Mouse (Mus musculus) myocyte (in vitro differentiated cells): ENCODE data around the gene Cldn14. TPM values are rescaled to one million over a fixed set of nuclear protein-coding genes. Genes with fewer than 3 reads are reported as not detected.

Experiments used
- H3K27me3 ChIP-seq: one replicate; pipeline ENCODE4 v1.6.1; 2011; ENCODE audit not compliant: control insufficient read depth, insufficient read depth, insufficient read length
- H3K36me3 ChIP-seq: one replicate; pipeline ENCODE4 v1.6.1; 2011; ENCODE audit not compliant: control insufficient read depth, insufficient read depth
- H3K4me2 ChIP-seq: one replicate; pipeline ENCODE4 v1.6.1; 2011; ENCODE audit warnings: low read depth, control low read depth
- H3K4me3 ChIP-seq: one replicate; pipeline ENCODE4 v1.5.1; 2011; ENCODE audit warnings: mild to moderate bottlenecking, control low read depth, moderate library complexity
- H3K79me2 ChIP-seq: one replicate; pipeline ENCODE4 v1.6.1; 2011; ENCODE audit not compliant: control insufficient read depth, insufficient read depth
- H3ac ChIP-seq: one replicate; pipeline ENCODE4 v1.6.1; 2011; ENCODE audit not compliant: control insufficient read depth, insufficient read length
- CEBPB ChIP-seq: IDR thresholded peaks from 2 replicates; pipeline ENCODE4 v1.6.1; 2011; ENCODE audit warnings: mild to moderate bottlenecking, moderate library complexity; ENCODE audit not compliant: poor library complexity, insufficient read depth, severe bottlenecking
- E2F4 ChIP-seq: IDR thresholded peaks from one replicate; pipeline ENCODE4 v1.6.1; 2011; ENCODE audit warnings: mild to moderate bottlenecking, control low read depth, moderate library complexity; ENCODE audit not compliant: insufficient read depth
- MAX ChIP-seq: IDR thresholded peaks from one replicate; pipeline ENCODE4 v1.6.1; 2011; ENCODE audit warnings: low read depth, mild to moderate bottlenecking, control low read depth
- MYOD1 ChIP-seq, 3 experiments: IDR thresholded peaks; one replicate each; pipeline ENCODE4 v1.6.1; 2011; ENCODE audit warnings: control low read depth in 2 of 3, low read depth in 2 of 3, mild to moderate bottlenecking in 2 of 3, moderate library complexity in 1 of 3; ENCODE audit not compliant: insufficient read length in 2 of 3, control insufficient read depth in 1 of 3
- MYOG ChIP-seq, 3 experiments: IDR thresholded peaks; one replicate each; pipeline ENCODE4 v1.6.1; 2011; ENCODE audit warnings: control low read depth in 2 of 3, low read depth in 2 of 3, mild to moderate bottlenecking in 2 of 3; ENCODE audit not compliant: insufficient read length in 2 of 3, control insufficient read depth in 1 of 3, insufficient read depth in 1 of 3
- POLR2A ChIP-seq: IDR thresholded peaks from one replicate; pipeline ENCODE4 v1.6.1; 2011; ENCODE audit warnings: low read depth, mild to moderate bottlenecking, control low read depth, moderate library complexity; ENCODE audit not compliant: insufficient read length
- POLR2AphosphoS2 ChIP-seq: IDR thresholded peaks from one replicate; pipeline ENCODE4 v1.6.1; 2011; ENCODE audit warnings: low read depth, control low read depth; ENCODE audit not compliant: insufficient read length
- REST ChIP-seq: IDR thresholded peaks from one replicate; pipeline ENCODE4 v1.6.1; 2011; ENCODE audit warnings: mild to moderate bottlenecking, control low read depth, moderate library complexity; ENCODE audit not compliant: insufficient read depth, insufficient read length
- SRF ChIP-seq: IDR thresholded peaks from one replicate; pipeline ENCODE4 v1.6.1; 2011; ENCODE audit warnings: low read depth; ENCODE audit not compliant: control insufficient read depth, insufficient read length
- TCF12 ChIP-seq: IDR thresholded peaks from one replicate; pipeline ENCODE4 v1.6.1; 2011; ENCODE audit warnings: mild to moderate bottlenecking, control low read depth; ENCODE audit not compliant: poor library complexity, insufficient read depth, severe bottlenecking
- TCF3 ChIP-seq: IDR thresholded peaks from one replicate; pipeline ENCODE4 v1.6.1; 2011; ENCODE audit warnings: low read depth, control low read depth; ENCODE audit not compliant: insufficient read length
- USF1 ChIP-seq: IDR thresholded peaks from one replicate; pipeline ENCODE4 v1.6.1; 2011; ENCODE audit warnings: low read depth, mild to moderate bottlenecking, control low read depth, moderate library complexity
- polyA plus RNA-seq: library from polyadenylated mRNA; unstranded; fragments of >200 nt; fragmentation: generic; extraction: Trizol; gene quantifications from one replicate; pipeline ENCODE4 v1.2.1, GENCODE M21; 2012; ENCODE audit warnings: missing spikeins

The Cldn14 gene
- polyA plus RNA-seq, 1 experiment, result 0.07 TPM

DNA sequence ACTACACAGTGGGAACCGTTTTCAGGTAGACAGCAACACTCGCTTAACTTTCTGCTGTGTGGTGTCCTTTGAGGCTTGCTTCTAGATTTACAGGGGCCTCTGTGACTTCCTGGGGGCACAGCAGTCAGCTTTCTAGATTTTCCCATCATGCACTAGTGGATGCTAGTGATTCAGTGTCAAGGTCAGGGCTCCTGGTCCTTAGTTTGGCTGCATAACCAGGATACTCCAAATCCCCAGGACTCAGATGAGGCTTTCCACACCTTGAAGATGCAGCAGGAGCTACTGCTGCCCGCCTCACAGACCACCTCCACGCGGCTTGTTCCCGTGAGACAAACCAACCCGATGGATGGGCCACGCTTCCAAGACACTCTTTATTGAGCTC is 90.0 kb downstream of the Cldn14 start:
- H3K4me3 ChIP-seq, result no peak overlapping the region
- H3K36me3 ChIP-seq, result no peaks in the 10 kb centered on the region
- TF ChIP-seq MYOG (IDR thresholded peaks at IDR 0.05; ENCODE audit: control insufficient read depth in 1 of 3, insufficient read depth in 1 of 3, insufficient read length in 2 of 3, low read depth in 2 of 3) (no peak), POLR2A (no peak), SRF (no peak), MAX (no peak), POLR2AphosphoS2 (no peak), MYOD1 (IDR thresholded peaks at IDR 0.05; ENCODE audit: control insufficient read depth in 1 of 3, insufficient read length in 2 of 3, low read depth in 2 of 3) (no peak), E2F4 (no peak), REST (no peak), TCF3 (no peak), TCF12 (no peak), USF1 (no peak), CEBPB (no peak)
- H3K79me2 ChIP-seq, result no peaks in the 10 kb centered on the region
- H3ac ChIP-seq, result no peak overlapping the region
- peak overlapping the region; percentile 62 for H3K4me2 ChIP-seq
- H3K27me3 ChIP-seq, result no peaks in the 10 kb centered on the region

DNA sequence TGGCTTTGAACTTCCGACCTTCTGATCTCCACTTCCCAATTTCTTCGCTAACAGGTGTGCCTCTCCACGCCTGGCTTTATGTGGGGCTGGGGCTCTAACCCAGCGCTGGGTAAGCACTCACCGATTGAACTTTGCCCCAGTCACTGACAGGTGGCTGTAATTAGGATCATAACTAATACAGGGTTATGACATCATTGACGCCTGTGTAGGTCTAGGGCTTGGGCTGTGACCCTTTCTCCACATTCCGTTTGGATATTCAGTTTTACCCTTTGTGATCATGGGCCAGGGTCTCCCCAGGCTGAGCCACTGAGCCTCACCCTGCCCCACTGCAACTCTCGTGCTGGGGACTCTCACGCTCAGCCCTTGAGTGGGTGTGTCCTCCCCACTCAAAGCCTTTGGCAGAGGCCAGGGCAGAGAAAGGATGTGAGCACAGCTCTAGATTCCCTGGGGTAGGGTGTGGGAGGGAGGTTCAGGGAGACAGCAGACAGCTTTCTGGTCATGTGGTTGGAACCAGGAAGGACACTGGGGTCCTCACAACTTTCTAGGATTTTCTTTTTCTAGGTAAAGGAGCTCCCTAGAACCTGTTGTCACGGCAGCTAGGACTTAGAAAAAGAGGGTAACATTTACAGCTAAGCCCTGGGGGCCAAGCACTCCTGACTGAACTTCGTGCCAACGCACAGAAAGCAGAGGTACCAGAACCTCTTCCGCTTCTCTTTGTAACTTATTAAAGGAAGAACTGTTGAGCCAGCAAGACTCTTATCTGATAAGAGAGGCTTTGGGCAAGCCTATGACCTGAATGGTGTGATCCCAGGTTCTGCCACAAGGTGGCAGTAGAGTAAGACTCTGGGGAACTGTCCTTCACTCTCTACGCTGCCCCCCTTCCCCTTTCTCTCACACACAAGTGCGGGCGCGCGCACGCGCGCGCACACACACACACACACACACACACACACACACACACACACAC is 90.6 kb downstream of the Cldn14 start:
- no peak overlapping the region for H3K4me3 ChIP-seq
- no peaks in the 10 kb centered on the region for H3K79me2 ChIP-seq
- no peak overlapping the region for H3ac ChIP-seq
- H3K27me3 ChIP-seq, result no peaks in the 10 kb centered on the region
- TF ChIP-seq E2F4 (no peak), USF1 (no peak), SRF (no peak), REST (no peak), TCF12 (no peak), CEBPB (no peak), MYOG (IDR thresholded peaks at IDR 0.05; ENCODE audit: control insufficient read depth in 1 of 3, insufficient read depth in 1 of 3, insufficient read length in 2 of 3, low read depth in 2 of 3) (no peak), MAX (no peak), TCF3 (no peak), POLR2AphosphoS2 (no peak), POLR2A (no peak), MYOD1 (IDR thresholded peaks at IDR 0.05; ENCODE audit: control insufficient read depth in 1 of 3, insufficient read length in 2 of 3, low read depth in 2 of 3) (no peak)
- H3K4me2 ChIP-seq, result peak overlapping the region; percentile 62
- H3K36me3 ChIP-seq, result no peaks in the 10 kb centered on the region

DNA sequence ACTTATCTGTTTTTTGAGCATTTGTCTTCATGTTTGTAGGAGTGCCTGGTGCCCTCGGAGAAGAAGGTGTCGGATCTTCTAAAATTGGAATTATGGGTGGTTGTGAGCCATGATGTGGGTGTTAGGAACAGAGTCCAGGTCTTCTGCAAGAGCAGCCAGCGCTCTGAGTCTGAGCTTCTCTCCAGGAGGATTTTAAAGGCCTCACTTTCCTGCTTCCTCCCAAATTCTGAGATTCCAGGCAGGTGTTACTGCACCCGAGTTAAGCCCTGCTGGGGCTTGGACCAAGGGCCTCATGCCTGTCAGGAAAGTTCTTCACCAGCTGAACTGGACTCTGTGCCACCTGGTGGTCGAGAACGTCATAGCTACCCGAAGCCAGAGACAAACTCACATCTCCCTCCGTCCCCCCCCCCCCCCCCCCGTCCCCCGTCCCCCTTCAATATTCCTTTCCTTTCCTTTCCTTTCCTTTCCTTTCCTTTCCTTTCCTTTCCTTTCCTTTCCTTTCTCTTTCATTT is 93.2 kb downstream of the Cldn14 start:
- Histone ChIP-seq H3K36me3 (no peaks in the 10 kb centered on the region), H3ac (no peak overlapping the region), H3K79me2 (no peaks in the 10 kb centered on the region), H3K27me3 (no peaks in the 10 kb centered on the region), H3K4me3 (no peak overlapping the region), H3K4me2 (no peak overlapping the region)
- TF ChIP-seq USF1, result no peak
- TF ChIP-seq TCF3, result no peak
- TF ChIP-seq POLR2A, result no peak
- no peak for TF ChIP-seq E2F4
- no peak for TF ChIP-seq MYOG (IDR thresholded peaks at IDR 0.05; ENCODE audit: control insufficient read depth in 1 of 3, insufficient read depth in 1 of 3, insufficient read length in 2 of 3, low read depth in 2 of 3)
- TF ChIP-seq POLR2AphosphoS2, result no peak
- no peak for TF ChIP-seq CEBPB
- TF ChIP-seq MYOD1 (IDR thresholded peaks at IDR 0.05; ENCODE audit: control insufficient read depth in 1 of 3, insufficient read length in 2 of 3, low read depth in 2 of 3), result no peak
- no peak for TF ChIP-seq MAX
- TF ChIP-seq REST, result no peak
- no peak for TF ChIP-seq TCF12
- no peak for TF ChIP-seq SRF

DNA sequence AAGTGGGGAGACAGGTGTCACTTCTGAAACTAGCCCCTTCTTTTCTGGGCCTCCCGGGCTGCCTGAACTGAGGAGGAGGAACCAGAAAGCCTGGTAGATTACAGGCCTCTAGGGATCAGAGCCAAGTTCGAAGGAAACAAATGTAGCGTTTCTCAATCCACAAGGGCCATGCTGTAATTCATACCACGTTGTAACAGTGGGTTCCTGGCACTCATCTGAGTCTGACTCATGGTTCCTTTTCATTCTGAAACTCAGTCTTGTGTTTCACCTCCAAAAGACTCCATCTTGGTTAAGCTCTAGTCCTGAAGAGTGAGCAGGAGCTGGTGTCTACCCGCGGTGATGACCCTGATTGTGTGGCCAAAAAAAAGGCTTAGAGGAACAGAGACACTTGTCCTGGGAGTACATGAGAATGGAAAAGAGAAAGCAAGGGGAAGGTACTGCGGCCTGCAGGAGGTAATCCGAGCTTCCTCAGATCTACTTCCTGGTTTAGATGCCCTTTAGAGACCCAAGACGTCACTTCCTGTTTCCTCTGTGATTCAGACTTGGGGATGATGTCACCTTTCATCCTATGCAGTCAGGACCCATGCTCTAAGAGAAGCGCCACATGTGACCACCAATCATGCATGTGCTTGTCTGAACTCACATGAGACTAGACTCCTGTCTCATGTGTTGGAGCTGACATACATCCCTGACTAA is 94.6 kb downstream of the Cldn14 start:
- Histone ChIP-seq H3K4me2 (peak overlapping the region; percentile 22), H3ac (no peak overlapping the region), H3K4me3 (no peak overlapping the region), H3K79me2 (no peaks in the 10 kb centered on the region), H3K27me3 (no peaks in the 10 kb centered on the region), H3K36me3 (no peaks in the 10 kb centered on the region)
- TF ChIP-seq USF1 (peak; percentile 20), CEBPB (no peak), E2F4 (no peak)
